ENCODE assay signal across 22 mouse cellular contexts in genomic region chr9:61449363-61449904, GRCm38 (mm10).
DNase-seq lines count a peak whose midpoint lies in the region; ATAC-seq and TF ChIP-seq lines count a peak whose summit lies in the region.
"Had no signal": no experiment of that assay in that cellular context is flagged by ENCODE, and none has a peak within 500 bp of the region (broad histone marks: within the 10 kb centered on the region; RNA-seq: fewer than 3 reads in every experiment).

No protein-coding gene starts in this region.

- no peak for TF ChIP-seq CTCF in gastrocnemius, adult 2 months (IDR thresholded peaks at IDR 0.05)

- no peak overlapping the region for H3K4me3 ChIP-seq in kidney, embryonic 16.5 days (ENCODE audit: low read length)
- H3K4me3 ChIP-seq in gastrocnemius, adult 2 months = no peak overlapping the region
- H3K4me3 ChIP-seq in intestine, embryonic 15.5 days (replicated peaks) = no peak overlapping the region
- H3K4me3 ChIP-seq: embryonic facial prominence, embryonic 15.5 days; forebrain, embryonic 10.5 days; heart, embryonic 15.5 days; limb, embryonic 12.5 days; liver, embryonic 12.5 days; midbrain, embryonic 13.5 days; neural tube, embryonic 13.5 days had no signal

- intact Hi-C loops in gastrocnemius, adult 2 months (cut with DNase I) = no loop called here

- H3K4me1 ChIP-seq in kidney, embryonic 16.5 days (ENCODE audit: insufficient read depth, low read length) = peaks cover 21% of the 10 kb centered on the region
- H3K4me1 ChIP-seq in intestine, embryonic 15.5 days (replicated peaks) = peaks cover 3% of the 10 kb centered on the region; the same call in 1 of the 2 replicates
- H3K4me1 ChIP-seq: liver, embryonic 12.5 days had no signal

- no peak overlapping the region for H3K4me2 ChIP-seq in kidney, embryonic 16.5 days (replicated peaks; ENCODE audit: low read depth, low read length)
- H3K4me2 ChIP-seq in intestine, embryonic 15.5 days (replicated peaks) = no peak overlapping the region
- H3K4me2 ChIP-seq: embryonic facial prominence, embryonic 15.5 days; heart, embryonic 15.5 days; limb, embryonic 12.5 days; liver, embryonic 12.5 days; lung, embryonic 14.5 days; midbrain, embryonic 13.5 days; neural tube, embryonic 13.5 days had no signal

- peaks cover 10% of the 10 kb centered on the region for H3K27me3 ChIP-seq in kidney, embryonic 16.5 days (ENCODE audit: insufficient read depth, low read length)
- H3K27me3 ChIP-seq in intestine, embryonic 15.5 days (replicated peaks) = no peaks in the 10 kb centered on the region

- no peaks in the 10 kb centered on the region for H3K9me3 ChIP-seq in kidney, embryonic 16.5 days (ENCODE audit: low read length)
- H3K9me3 ChIP-seq in intestine, embryonic 15.5 days = no peaks in the 10 kb centered on the region
- H3K9me3 ChIP-seq: embryonic facial prominence, embryonic 15.5 days; forebrain, embryonic 10.5 days; heart, embryonic 15.5 days; limb, embryonic 12.5 days; liver, embryonic 12.5 days; midbrain, embryonic 13.5 days; neural tube, embryonic 13.5 days had no signal

- H3K36me3 ChIP-seq in kidney, embryonic 16.5 days (ENCODE audit: insufficient read depth, low read length) = no peaks in the 10 kb centered on the region
- no peaks in the 10 kb centered on the region for H3K36me3 ChIP-seq in intestine, embryonic 15.5 days
- H3K36me3 ChIP-seq: embryonic facial prominence, embryonic 15.5 days; forebrain, embryonic 10.5 days; heart, embryonic 15.5 days; limb, embryonic 12.5 days; liver, embryonic 12.5 days; midbrain, embryonic 13.5 days; neural tube, embryonic 13.5 days had no signal

- ATAC-seq in kidney, embryonic 16.5 days (ENCODE audit: low FRiP score, low TSS enrichment) = 0 out of 2 replicates have a peak, but pooled peaks have one; percentile 57
- no peak for ATAC-seq in intestine, embryonic 15.5 days
- ATAC-seq: liver, embryonic 12.5 days; midbrain, embryonic 13.5 days had no signal

- 42% methylated on average over 5 of the region's 5 CpGs for WGBS in kidney, embryonic 16.5 days
- 58% methylated on average over 5 of the region's 5 CpGs for WGBS in intestine, embryonic 15.5 days

- DNase-seq in kidney, postnatal 36 days = no peak
- peak; percentile 46 for DNase-seq in fat pad, adult 2 months (ENCODE audit: extremely low read depth, low read depth, low spot score)
- DNase-seq in spleen, adult 12 weeks (ENCODE audit: low spot score) = peak; percentile 13
- no peak for DNase-seq in gastrocnemius, adult 2 months
- no peak for DNase-seq in adrenal gland, postnatal 25 days
- DNase-seq: adrenal gland, postnatal 10 days; cerebellum, adult 9-11 months; embryo, embryonic 11 days; gastrocnemius, postnatal 10 days; heart, postnatal 4 days; kidney, adult 9 months; lung, embryonic 14.5 days; thymus, postnatal 25 days had no signal

- no peak overlapping the region for H3K9ac ChIP-seq in kidney, embryonic 16.5 days (replicated peaks; ENCODE audit: low read length)
- H3K9ac ChIP-seq in intestine, embryonic 15.5 days = no peak overlapping the region
- H3K9ac ChIP-seq: embryonic facial prominence, embryonic 15.5 days; heart, embryonic 15.5 days; limb, embryonic 12.5 days; liver, embryonic 12.5 days; lung, embryonic 14.5 days; midbrain, embryonic 13.5 days; neural tube, embryonic 13.5 days had no signal

- no peak overlapping the region for H3K27ac ChIP-seq in kidney, embryonic 16.5 days (ENCODE audit: low read length)
- H3K27ac ChIP-seq in gastrocnemius, adult 2 months = no peak overlapping the region
- no peak overlapping the region for H3K27ac ChIP-seq in intestine, embryonic 15.5 days
- H3K27ac ChIP-seq: embryonic facial prominence, embryonic 15.5 days; forebrain, embryonic 10.5 days; heart, embryonic 15.5 days; limb, embryonic 12.5 days; liver, embryonic 12.5 days; midbrain, embryonic 13.5 days; neural tube, embryonic 13.5 days had no signal

Comparison
In these comparisons a context has a peak if more than half of its experiments do, and no peak if none do; other contexts are left out.
1. DNase-seq: peak in fat pad, adult 2 months (single experiment) and spleen, adult 12 weeks (single experiment); none in kidney, postnatal 36 days (0 of 2), gastrocnemius, adult 2 months (single experiment) and adrenal gland, postnatal 25 days (single experiment).